Mouse (Mus musculus) hindlimb bud, embryonic 11.5 days (tissue): ENCODE data around the gene Hs3st1.
"Not testable (repeated sequence)": the region's sequence is repeated elsewhere in the genome, so short reads cannot be mapped to it uniquely, and the experiment has no call there.

ENCODE experiments used
- DNase-seq: peaks from one replicate; pipeline ENCODE4 v3.0.0-alpha.2; 2012; ENCODE audit warnings: low read depth, low spot score; ENCODE audit errors: extremely low spot score

The Hs3st1 gene

GRCm38 (mm10) chr5:39755375-39755774, at the start of gene Hs3st1:
TSS of gene Hs3st1 (minus strand) at chr5:39755475.
- not testable (repeated sequence) for DNase-seq

- no peak for DNase-seq
Observed at GRCm38 (mm10) chr5:39804663-39805062, 49.4 kb upstream of the Hs3st1 start.

- no peak for DNase-seq
Observed at GRCm38 (mm10) chr5:39803941-39804340, 48.7 kb upstream of the Hs3st1 start.

GRCm38 (mm10) chr5:39803457-39803856, 48.2 kb upstream of the Hs3st1 start:
- no peak for DNase-seq

- no peak for DNase-seq
Observed at GRCm38 (mm10) chr5:39802110-39802509, 46.8 kb upstream of the Hs3st1 start.

- no peak for DNase-seq
Observed at GRCm38 (mm10) chr5:39777094-39777710, 21.9 kb upstream of the Hs3st1 start.

GRCm38 (mm10) chr5:39771680-39772348, 16.5 kb upstream of the Hs3st1 start:
- DNase-seq: no peak

GRCm38 (mm10) chr5:39761682-39762456, 6.6 kb upstream of the Hs3st1 start:
- no peak for DNase-seq

GRCm38 (mm10) chr5:39758890-39759475, 3.7 kb upstream of the Hs3st1 start:
- DNase-seq: no peak

- no peak for DNase-seq
Observed at GRCm38 (mm10) chr5:39736843-39737242, 18.4 kb downstream of the Hs3st1 start.

- no peak for DNase-seq
Observed at GRCm38 (mm10) chr5:39733750-39734443, 21.4 kb downstream of the Hs3st1 start.

GRCm38 (mm10) chr5:39733013-39733749, 22.1 kb downstream of the Hs3st1 start:
- no peak for DNase-seq

GRCm38 (mm10) chr5:39715694-39716550, 39.4 kb downstream of the Hs3st1 start:
- DNase-seq: no peak

GRCm38 (mm10) chr5:39715193-39715592, 40.1 kb downstream of the Hs3st1 start:
- DNase-seq: no peak

GRCm38 (mm10) chr5:39705539-39705938, 49.7 kb downstream of the Hs3st1 start:
- DNase-seq: no peak

GRCm38 (mm10) chr5:39660826-39661225, 94.4 kb downstream of the Hs3st1 start:
- DNase-seq: no peak

GRCm38 (mm10) chr5:39659417-39659816, 95.9 kb downstream of the Hs3st1 start:
- DNase-seq: no peak

GRCm38 (mm10) chr5:39644827-39645380, 110.4 kb downstream of the Hs3st1 start:
- DNase-seq: no peak
